Mouse (Mus musculus) stomach, postnatal 0 days (tissue): ENCODE measurements around the gene Gm49396.

Source experiments
- CTCF ChIP-seq: IDR thresholded peaks from 2 replicates; pipeline ENCODE4 v1.5.1; 2016; ENCODE audit warnings: antibody characterized with exemption, low read depth, mild to moderate bottlenecking, moderate library complexity
- EP300 ChIP-seq: optimal IDR thresholded peaks from 2 replicates; pipeline ENCODE3; 2016; ENCODE audit warnings: antibody characterized with exemption

DNA sequence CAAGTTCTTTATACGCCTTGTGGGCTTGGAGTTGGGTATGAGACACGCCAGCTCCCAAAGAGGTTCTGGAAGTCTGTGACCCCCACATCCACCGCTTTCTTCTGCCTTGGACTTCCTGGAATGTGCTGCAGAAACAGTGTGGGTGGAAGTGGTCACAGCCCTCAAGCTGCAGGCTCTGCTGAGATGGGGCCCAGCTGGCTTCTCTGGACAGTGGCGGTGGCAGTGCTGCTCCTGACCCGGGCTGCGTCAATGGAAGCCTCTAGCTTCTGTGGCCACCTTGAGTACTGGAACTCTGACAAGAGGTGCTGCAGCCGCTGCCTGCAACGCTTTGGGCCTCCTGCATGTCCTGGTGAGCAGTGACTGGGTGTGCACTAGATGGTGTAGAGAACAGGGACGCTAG lies 2.9 kb downstream of the Gm49396 start:
- TF ChIP-seq EP300 (no peak), CTCF (no peak)
